9 mouse cellular contexts compared by ENCODE assay signal in the genomic region with DNA sequence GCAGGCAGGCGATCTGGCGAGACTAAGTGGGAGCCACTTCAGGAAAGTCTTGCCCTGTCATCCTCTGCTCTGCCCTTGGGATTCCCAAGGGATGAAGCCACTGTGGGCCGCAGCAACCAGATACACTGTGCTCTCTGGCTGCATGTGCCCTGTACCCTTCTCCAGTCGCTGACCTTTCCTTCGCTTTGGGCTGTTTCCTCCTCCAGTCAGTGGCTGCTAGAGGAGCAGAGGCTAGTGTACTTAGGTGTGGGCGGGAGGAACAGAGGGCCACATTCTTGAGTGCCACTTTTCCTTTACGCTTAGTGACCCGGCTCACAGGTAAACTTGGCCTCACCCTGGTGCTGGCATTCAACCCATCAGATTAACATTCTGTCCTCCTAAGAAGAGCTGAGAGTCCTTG. TPM values are rescaled to one million over a fixed set of nuclear protein-coding genes. Genes with fewer than 3 reads are reported as not detected.
DNase-seq lines count a peak whose midpoint lies in the region; ATAC-seq and TF ChIP-seq lines count a peak whose summit lies in the region.
"Had no signal": no experiment of that assay in that cellular context is flagged by ENCODE, and none has a peak within 500 bp of the region (broad histone marks: within the 10 kb centered on the region; RNA-seq: fewer than 3 reads in every experiment).

No protein-coding gene starts in this region.

- H3K4me3 ChIP-seq in intestine, postnatal 0 days (ENCODE audit: low read depth, low read length), result peak overlapping the region; percentile 22
- H3K4me3 ChIP-seq in lung, adult 2 months (replicated peaks; ENCODE audit: extremely low read depth, low read depth, low read length), result no peak overlapping the region
- H3K4me3 ChIP-seq: hindbrain, embryonic 15.5 days had no signal

- H3K27ac ChIP-seq in intestine, postnatal 0 days (ENCODE audit: low read depth, low read length), result peak overlapping the region; percentile 80
- H3K27ac ChIP-seq: hindbrain, embryonic 15.5 days had no signal

- peak overlapping the region; percentile 37 for H3K9ac ChIP-seq in intestine, postnatal 0 days (ENCODE audit: low read depth, low read length)
- H3K9ac ChIP-seq: hindbrain, embryonic 15.5 days had no signal

- ATAC-seq in intestine, postnatal 0 days, result peak; percentile 76
- no peak for ATAC-seq in inflammation-experienced regulatory T-cells, adult 6 months

- no peaks in the 10 kb centered on the region for H3K36me3 ChIP-seq in intestine, postnatal 0 days (ENCODE audit: control insufficient read depth, insufficient read depth)
- H3K36me3 ChIP-seq: hindbrain, embryonic 15.5 days had no signal

- peak overlapping the region; percentile 58 for H3K4me2 ChIP-seq in intestine, postnatal 0 days (replicated peaks; ENCODE audit: low read depth)
- H3K4me2 ChIP-seq: hindbrain, embryonic 15.5 days had no signal

- H3K9me3 ChIP-seq in intestine, postnatal 0 days (ENCODE audit: control insufficient read depth), result no peaks in the 10 kb centered on the region
- H3K9me3 ChIP-seq: hindbrain, embryonic 15.5 days had no signal

- DNase-seq in gastrocnemius, adult 18-20 months (ENCODE audit: low spot score), result peak; percentile 55
- no peak for DNase-seq in gastrocnemius, postnatal 4 days (ENCODE audit: low spot score in 2 of 2)
- peak; percentile 43 for DNase-seq in c-Kit-negative CD71-positive TER-119-positive erythroid progenitor cells, embryonic 14.5 days (ENCODE audit: low read depth, low spot score)
- peak; percentile 73 for DNase-seq in lung, adult 2 months
- no peak for DNase-seq in layer of hippocampus, adult 18-20 months (ENCODE audit: low spot score in 2 of 2)
- DNase-seq in right cerebral cortex, adult 18-20 months, result no peak

- H3K27me3 ChIP-seq in intestine, postnatal 0 days (replicated peaks; ENCODE audit: control insufficient read depth, insufficient read depth, low read length), result no peaks in the 10 kb centered on the region
- H3K27me3 ChIP-seq: hindbrain, embryonic 15.5 days had no signal

- H3K4me1 ChIP-seq in intestine, postnatal 0 days (replicated peaks; ENCODE audit: control insufficient read depth, insufficient read depth, low read length), result peaks cover 8% of the 10 kb centered on the region
- H3K4me1 ChIP-seq in lung, adult 2 months (ENCODE audit: control insufficient read depth, insufficient read depth, low read length), result 0 out of 2 replicates have a peak, but pooled peaks cover 2% of the 10 kb centered on the region

- no peak for TF ChIP-seq CTCF in intestine, postnatal 0 days (IDR thresholded peaks at IDR 0.05; ENCODE audit: low read depth)
- no peak for TF ChIP-seq CTCF in lung, adult 2 months (IDR thresholded peaks at IDR 0.05; ENCODE audit: insufficient read depth, low read length)

- WGBS in intestine, postnatal 0 days, result 19% methylated on average over 8 of the region's 8 CpGs
- WGBS in lung, adult 2 months, result 37% methylated on average over 8 of the region's 8 CpGs

- peak; percentile 30; the same call in 1 of the 2 replicates for TF ChIP-seq POLR2A in lung, adult 2 months (IDR thresholded peaks at IDR 0.05; ENCODE audit: borderline replicate concordance, extremely low read depth, low read depth, low read length)

RNA-seq across cellular contexts. Expression of a gene that starts 10.6 kb away (rescaled TPM):
- 1 to 10 TPM; 3.7 to 4.2 TPM for total RNA-seq in gastrocnemius, adult 18-20 months (2021)
- total RNA-seq in gastrocnemius, postnatal 4 days (2021), result 10 to 100 TPM; 14.7 to 16.3 TPM
- 47.7 and 47.8 TPM in 2 replicates for polyA plus RNA-seq in intestine, postnatal 0 days (2015; fragmentation: Nextera tagmentation; extraction: Ambion mirVana)
- polyA plus RNA-seq in lung, adult 2 months (2012; rRNA removed), result 23.8 and 28.9 TPM in 2 replicates
- total RNA-seq in layer of hippocampus, adult 18-20 months (2021), result 10 to 100 TPM; 24.9 to 29.8 TPM
- polyA plus RNA-seq in inflammation-experienced regulatory T-cells, adult 6 months (2017; shearing (Covaris generic)), result not detected

Comparison
In these comparisons a context has a peak if more than half of its experiments do, and no peak if none do; other contexts are left out.
1. DNase-seq: peak in gastrocnemius, adult 18-20 months (single experiment), c-Kit-negative CD71-positive TER-119-positive erythroid progenitor cells, embryonic 14.5 days (single experiment) and lung, adult 2 months (single experiment); none in gastrocnemius, postnatal 4 days (0 of 2), layer of hippocampus, adult 18-20 months (0 of 2) and right cerebral cortex, adult 18-20 months (single experiment).